Mouse (Mus musculus) C2C12 (cell line): ENCODE measurements at regions not wholly inside any gene's neighbourhood (a gene's known extent, or its start where the extent isn't known, plus 50 kb on each side); places are given as distances from the start of the nearest gene placed in this dataset.
"Not testable (repeated sequence)": the region's sequence is repeated elsewhere in the genome, so short reads cannot be mapped to it uniquely, and the experiment has no call there.

Experiments
- H3K27me3 ChIP-seq: one replicate; pipeline ENCODE4 v1.6.1; 2011; ENCODE audit not compliant: control insufficient read depth, insufficient read depth, insufficient read length
- H3K36me3 ChIP-seq: one replicate; pipeline ENCODE4 v1.6.1; 2011; ENCODE audit not compliant: control insufficient read depth, insufficient read depth
- H3K4me3 ChIP-seq: one replicate; pipeline ENCODE4 v1.5.1; 2011; ENCODE audit warnings: mild to moderate bottlenecking, control low read depth; ENCODE audit not compliant: poor library complexity, insufficient read depth, severe bottlenecking
- H3K79me2 ChIP-seq: one replicate; pipeline ENCODE4 v1.6.1; 2011; ENCODE audit not compliant: control insufficient read depth, insufficient read depth
- H3K79me3 ChIP-seq: one replicate; pipeline ENCODE4 v1.6.1; 2011; ENCODE audit warnings: low read depth, control low read depth
- H3ac ChIP-seq: one replicate; pipeline ENCODE3; 2011; ENCODE audit warnings: low read depth; ENCODE audit not compliant: control insufficient read depth, insufficient read length
- CEBPB ChIP-seq: IDR thresholded peaks from one replicate; pipeline ENCODE4 v1.6.1; 2011; ENCODE audit warnings: low read depth, mild to moderate bottlenecking, control low read depth, moderate library complexity
- CTCF ChIP-seq: IDR thresholded peaks from one replicate; pipeline ENCODE4 v1.5.1; 2011; ENCODE audit not compliant: control insufficient read depth, insufficient read depth, insufficient read length
- FOSL1 ChIP-seq: IDR thresholded peaks from one replicate; pipeline ENCODE4 v1.8.0; 2011; ENCODE audit warnings: mild to moderate bottlenecking, low read length; ENCODE audit not compliant: poor library complexity, insufficient read depth, severe bottlenecking
- MAX ChIP-seq: IDR thresholded peaks from one replicate; pipeline ENCODE4 v1.6.1; 2011; ENCODE audit warnings: mild to moderate bottlenecking, control low read depth
- MYOD1 ChIP-seq: IDR thresholded peaks from one replicate; pipeline ENCODE4 v1.6.1; 2011; ENCODE audit warnings: low read depth; ENCODE audit not compliant: control insufficient read depth, insufficient read length
- MYOG ChIP-seq: IDR thresholded peaks from one replicate; pipeline ENCODE4 v1.6.1; 2011; ENCODE audit not compliant: control insufficient read depth, insufficient read length; ENCODE audit errors: extremely low read depth
- USF1 ChIP-seq: IDR thresholded peaks from one replicate; pipeline ENCODE4 v1.6.1; 2011; ENCODE audit warnings: low read depth, mild to moderate bottlenecking, control low read depth, moderate library complexity

DNA sequence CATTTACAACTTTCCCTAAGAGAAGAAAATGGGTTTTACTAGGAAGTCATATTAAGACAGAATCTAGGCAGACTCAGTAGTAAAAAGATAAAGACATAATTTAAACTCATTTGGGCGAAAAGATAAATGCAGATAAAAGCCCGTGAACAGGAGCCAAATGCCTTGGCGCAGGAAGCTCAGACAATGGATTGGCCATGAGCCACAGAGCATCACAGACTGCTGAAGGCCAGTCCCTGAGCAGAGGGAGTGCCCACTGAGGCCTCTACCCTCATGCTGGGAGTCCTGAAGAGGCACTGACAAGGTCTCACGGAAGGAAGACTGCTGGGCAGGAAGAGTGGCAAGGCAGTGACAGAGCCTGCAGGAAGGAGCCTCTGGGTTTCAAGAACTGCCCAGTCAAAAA lies 136.0 kb upstream of the Ttc29 start:
- H3K36me3 ChIP-seq = no peaks in the 10 kb centered on the region
- no peak for TF ChIP-seq CEBPB
- no peak for TF ChIP-seq CTCF
- TF ChIP-seq FOSL1 = no peak
- TF ChIP-seq MAX = no peak
- TF ChIP-seq MYOD1 = no peak
- no peak for TF ChIP-seq MYOG
- TF ChIP-seq USF1 = no peak
- H3K79me3 ChIP-seq = no peaks in the 10 kb centered on the region
- no peak overlapping the region for H3K4me3 ChIP-seq
- no peaks in the 10 kb centered on the region for H3K27me3 ChIP-seq
- H3K79me2 ChIP-seq = no peaks in the 10 kb centered on the region
- H3ac ChIP-seq = no peak overlapping the region

DNA sequence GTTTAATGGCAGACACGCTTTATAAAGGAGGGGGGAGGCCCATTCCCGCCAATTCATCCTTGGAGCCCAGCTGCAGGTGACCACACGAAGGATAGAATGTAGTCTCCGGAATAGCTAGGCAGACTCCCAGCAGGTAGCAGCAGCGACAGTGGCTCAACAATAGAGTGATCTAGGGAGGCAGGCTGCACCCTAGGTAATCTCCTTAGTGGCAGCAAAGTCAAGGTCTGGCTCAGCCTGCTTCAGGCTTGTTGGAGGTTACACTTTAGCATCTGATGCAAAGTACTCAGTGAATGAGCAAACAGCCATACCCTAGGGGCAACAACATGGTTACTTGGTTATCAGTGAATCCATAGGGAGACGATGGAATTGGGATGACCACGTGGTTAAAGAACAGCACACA lies 131.7 kb upstream of the Ttc29 start:
- not testable (repeated sequence) for H3K36me3 ChIP-seq, H3K27me3 ChIP-seq, H3K4me3 ChIP-seq, H3K79me3 ChIP-seq, H3K79me2 ChIP-seq, H3ac ChIP-seq

DNA sequence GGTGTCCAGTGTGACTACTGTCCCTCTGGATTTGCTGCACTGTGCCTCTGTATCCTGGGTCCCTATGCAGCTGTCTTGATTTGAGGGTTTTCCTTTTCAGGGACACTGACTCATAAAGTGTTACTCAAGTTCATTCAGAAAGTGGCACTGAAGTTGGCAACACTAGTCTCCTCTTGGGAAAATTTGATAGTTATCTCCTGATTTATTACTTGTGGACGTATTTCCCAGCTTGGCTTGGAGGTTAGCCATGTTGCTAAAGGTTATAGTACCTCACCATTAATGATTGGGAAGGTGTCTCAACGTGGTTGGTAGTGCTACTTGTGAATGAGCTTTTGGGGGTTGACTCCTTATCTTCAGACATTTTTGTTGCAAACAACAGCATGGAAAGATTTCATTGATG lies 130.1 kb upstream of the Ttc29 start:
- H3K36me3 ChIP-seq = no peaks in the 10 kb centered on the region
- H3K4me3 ChIP-seq = no peak overlapping the region
- no peaks in the 10 kb centered on the region for H3K27me3 ChIP-seq
- H3K79me2 ChIP-seq = no peaks in the 10 kb centered on the region
- H3K79me3 ChIP-seq = no peaks in the 10 kb centered on the region
- TF ChIP-seq FOSL1 = no peak
- TF ChIP-seq MAX = no peak
- TF ChIP-seq CTCF = no peak
- TF ChIP-seq MYOG = no peak
- H3ac ChIP-seq = no peak overlapping the region

DNA sequence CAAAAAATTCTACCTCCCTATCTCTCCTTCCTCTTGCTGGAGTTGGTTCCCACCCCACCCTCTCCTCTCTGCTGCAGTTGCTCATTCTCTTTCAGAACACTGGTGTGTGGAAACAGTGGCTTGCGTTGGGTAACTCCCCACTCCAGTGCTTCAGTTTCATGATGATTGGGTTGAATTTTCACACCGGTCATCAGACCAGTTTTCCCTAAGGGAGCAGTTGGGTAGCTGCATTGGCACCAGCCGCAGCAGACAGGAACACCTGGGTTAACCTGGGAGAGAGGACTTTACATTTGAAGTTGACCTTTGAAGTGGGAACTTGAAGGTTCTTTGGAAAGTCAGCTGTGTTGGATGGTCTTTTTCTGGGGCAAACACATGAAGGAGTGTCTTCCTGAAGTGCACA lies 126.7 kb upstream of the Ttc29 start:
- no peaks in the 10 kb centered on the region for H3K27me3 ChIP-seq
- H3K4me3 ChIP-seq = no peak overlapping the region
- TF ChIP-seq CTCF (no peak), USF1 (no peak), MAX (no peak), CEBPB (no peak), MYOD1 (no peak), MYOG (no peak), FOSL1 (no peak)
- no peaks in the 10 kb centered on the region for H3K36me3 ChIP-seq
- H3K79me3 ChIP-seq = no peaks in the 10 kb centered on the region
- H3K79me2 ChIP-seq = no peaks in the 10 kb centered on the region
- H3ac ChIP-seq = no peak overlapping the region

DNA sequence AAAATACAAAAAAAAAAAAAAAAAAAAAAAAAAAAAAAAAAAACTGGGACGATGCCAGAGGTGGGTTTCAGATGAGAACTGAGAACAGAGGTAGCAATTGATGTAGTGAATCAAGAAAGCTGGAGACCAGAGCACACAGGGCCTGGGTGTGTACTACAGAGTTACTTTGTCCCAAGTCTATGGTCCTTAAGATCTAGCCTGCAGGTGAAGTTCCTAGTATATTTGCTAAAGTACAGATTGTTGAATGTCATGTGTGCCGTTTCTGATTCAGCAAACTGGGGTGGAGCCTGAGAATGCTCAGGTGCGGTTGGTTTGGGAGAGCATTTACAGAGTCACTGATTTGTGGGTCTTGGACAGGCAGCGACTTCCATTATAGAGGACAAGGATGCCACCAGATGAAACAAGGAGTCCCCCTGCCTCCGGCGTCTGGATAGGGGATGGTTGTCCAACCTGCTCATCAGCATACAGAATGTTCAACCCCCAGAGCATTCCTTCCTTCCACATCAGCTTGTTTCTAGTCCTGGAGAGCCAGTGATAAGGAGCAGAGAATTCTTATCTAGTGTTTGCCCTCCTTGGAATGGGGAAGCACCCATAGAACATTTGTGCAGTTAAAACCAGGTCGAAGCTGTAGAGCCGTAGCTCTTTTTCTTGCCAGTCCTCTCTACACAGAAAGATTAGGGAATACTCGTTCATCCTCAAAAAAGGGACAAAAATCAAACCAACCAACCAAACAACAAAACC lies 122.5 kb upstream of the Ttc29 start:
- Histone ChIP-seq H3K36me3 (no peaks in the 10 kb centered on the region), H3K27me3 (peaks cover 7% of the 10 kb centered on the region), H3K4me3 (no peak overlapping the region), H3ac (no peak overlapping the region), H3K79me2 (no peaks in the 10 kb centered on the region), H3K79me3 (no peaks in the 10 kb centered on the region)
- TF ChIP-seq MAX (no peak), FOSL1 (no peak), MYOG (no peak)

DNA sequence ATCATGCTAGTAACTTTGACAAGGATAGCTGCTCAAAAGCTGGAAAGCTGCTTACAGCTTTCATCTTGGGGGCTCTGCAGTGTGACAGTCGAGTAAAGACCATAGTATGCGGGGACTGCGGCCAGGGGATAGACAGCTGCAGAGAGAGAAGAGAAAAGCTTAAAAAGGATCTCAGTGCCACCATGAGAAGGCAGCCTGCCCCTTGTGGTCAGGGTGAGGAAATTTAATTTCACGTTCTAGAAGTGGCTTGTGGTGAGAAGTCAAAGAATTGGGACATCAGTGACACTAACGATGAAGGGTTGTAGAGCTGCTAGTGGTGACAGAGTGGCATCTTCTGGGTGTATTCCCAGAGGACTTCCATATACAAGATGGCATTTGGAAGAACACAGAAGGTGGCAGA lies 116.7 kb upstream of the Ttc29 start:
- no peak overlapping the region for H3K4me3 ChIP-seq
- no peaks in the 10 kb centered on the region for H3K79me3 ChIP-seq
- no peaks in the 10 kb centered on the region for H3K79me2 ChIP-seq
- peaks cover 7% of the 10 kb centered on the region for H3K27me3 ChIP-seq
- TF ChIP-seq MYOG = no peak
- TF ChIP-seq FOSL1 = no peak
- TF ChIP-seq MYOD1 = no peak
- no peak for TF ChIP-seq CTCF
- no peak overlapping the region for H3ac ChIP-seq
- no peaks in the 10 kb centered on the region for H3K36me3 ChIP-seq

DNA sequence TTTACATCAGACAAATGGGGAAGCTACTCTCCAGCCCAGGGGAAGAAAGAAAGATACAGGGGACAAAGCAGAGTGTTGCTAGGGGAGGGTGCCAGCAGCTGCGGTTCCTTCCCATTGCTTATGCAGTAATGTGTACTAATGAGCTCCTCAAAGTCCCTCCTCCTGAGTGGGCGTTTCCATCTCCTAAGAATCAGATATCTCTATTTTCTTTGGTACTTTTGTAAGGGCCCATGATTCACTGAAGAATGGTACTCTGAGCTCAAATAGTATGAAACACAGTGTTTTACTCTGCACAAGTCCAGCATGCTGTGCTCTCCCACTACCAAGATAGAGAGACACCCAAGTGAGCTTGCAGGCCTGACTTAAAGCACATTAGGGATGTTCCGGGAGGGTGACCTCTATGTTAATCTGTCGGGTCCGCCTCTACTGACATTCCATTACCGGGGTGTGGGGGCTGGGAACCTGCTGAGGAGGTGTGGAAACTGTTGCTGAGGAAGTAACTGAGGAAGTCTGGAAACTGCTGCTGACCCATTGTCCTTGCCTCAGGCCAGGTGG lies 114.8 kb upstream of the Ttc29 start:
- no peaks in the 10 kb centered on the region for H3K79me3 ChIP-seq
- H3ac ChIP-seq = no peak overlapping the region
- TF ChIP-seq CTCF (no peak), USF1 (no peak), MYOD1 (no peak), MAX (no peak), CEBPB (no peak), FOSL1 (no peak), MYOG (no peak)
- no peaks in the 10 kb centered on the region for H3K36me3 ChIP-seq
- no peak overlapping the region for H3K4me3 ChIP-seq
- peaks cover 7% of the 10 kb centered on the region for H3K27me3 ChIP-seq
- H3K79me2 ChIP-seq = no peaks in the 10 kb centered on the region
